Mouse (Mus musculus): ENCODE results near the gene Gm3250.
"Not testable (repeated sequence)": the region's sequence is repeated elsewhere in the genome, so short reads cannot be mapped to it uniquely, and the experiment has no call there.

The Gm3250 gene

GRCm38 (mm10) chr10:77751254-77751653 lies 31.1 kb downstream of the Gm3250 start, which contains the start of gene Gm9736:
Gene Gm9736, minus strand, starts transcription at chr10:77751354.
- not testable (repeated sequence) for DNase-seq (ENCODE audit: low read depth in 1 of 2, low spot score in 2 of 2)

- not testable (repeated sequence) for DNase-seq (ENCODE audit: low read depth in 1 of 2, low spot score in 2 of 2)
Measured at GRCm38 (mm10) chr10:77750686-77751085, 31.7 kb downstream of the Gm3250 start.

- not testable (repeated sequence) for DNase-seq (ENCODE audit: low read depth in 1 of 2, low spot score in 2 of 2)
Measured at GRCm38 (mm10) chr10:77741924-77742688, 40.2 kb downstream of the Gm3250 start, which contains the start of gene Gm18596. Gene Gm18596, minus strand, starts transcription at chr10:77742638.

- no peak for DNase-seq (ENCODE audit: low read depth in 1 of 2, low spot score in 2 of 2)
Measured at GRCm38 (mm10) chr10:77738929-77739328, 43.4 kb downstream of the Gm3250 start.

- DNase-seq (ENCODE audit: low read depth in 1 of 2, low spot score in 2 of 2) = no peak
Measured at GRCm38 (mm10) chr10:77735928-77736327, 46.4 kb downstream of the Gm3250 start.

Measured in monocyte, adult 2 months (primary cell).